Mouse (Mus musculus): ENCODE data around the gene B4galt1.

- TF ChIP-seq EP300 (IDR thresholded peaks at IDR 0.05; ENCODE audit: low read depth) (no peak), CTCF (IDR thresholded peaks at IDR 0.05; ENCODE audit: low read depth) (no peak)
Observed at GRCm38 (mm10) chr4:40825981-40826380, 27.8 kb downstream of the B4galt1 start.
